Mouse (Mus musculus): ENCODE results near the gene Kank3. TPM values are rescaled to one million over a fixed set of nuclear protein-coding genes. Genes with fewer than 3 reads are reported as not detected.
"Not testable (repeated sequence)": the region's sequence is repeated elsewhere in the genome, so short reads cannot be mapped to it uniquely, and the experiment has no call there.

Kank3 gene
- polyA plus RNA-seq, 1 experiment from 2014 or later, result 13.7 TPM

DNA sequence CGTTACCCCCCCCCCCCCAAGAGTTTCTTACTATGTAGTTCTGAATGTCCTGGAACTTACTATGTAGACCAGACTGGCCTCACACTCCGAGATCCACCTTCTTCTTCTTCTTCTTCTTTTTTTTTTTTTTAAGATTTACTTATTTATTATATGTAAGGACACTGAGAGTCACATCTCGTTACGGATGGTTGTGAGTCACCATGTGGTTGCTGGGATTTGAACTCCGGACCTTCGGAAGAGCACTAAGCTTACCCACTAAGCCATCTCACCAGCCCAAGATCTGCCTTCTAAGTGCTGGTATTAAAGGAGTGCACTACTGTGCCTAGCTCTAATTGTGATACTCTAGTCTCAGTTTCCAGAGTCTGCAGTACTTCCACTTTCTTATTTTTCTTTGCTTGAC, 5.1 kb downstream of the Kank3 start:
- H3K9me3 ChIP-seq (replicated peaks; ENCODE audit: control insufficient read depth, low read length), result no peaks in the 10 kb centered on the region
- no peak overlapping the region for H3K4me3 ChIP-seq (ENCODE audit: low read depth, low read length)
- H3K36me3 ChIP-seq (ENCODE audit: control insufficient read depth, insufficient read depth), result peaks cover 7% of the 10 kb centered on the region
- 69% methylated on average over 6 of the region's 6 CpGs for WGBS (ENCODE audit: insufficient replicate concordance)
- H3K27ac ChIP-seq (ENCODE audit: low read length), result no peak overlapping the region
- ATAC-seq (ENCODE audit: low read depth), result no peak
- H3K27me3 ChIP-seq (ENCODE audit: control insufficient read depth, insufficient read depth, low read depth, low read length), result peaks cover 10% of the 10 kb centered on the region
- H3K4me2 ChIP-seq (ENCODE audit: low read depth, low read length), result no peak overlapping the region
- H3K9ac ChIP-seq (ENCODE audit: low read depth, low read length), result no peak overlapping the region
- peaks cover 29% of the 10 kb centered on the region for H3K4me1 ChIP-seq (ENCODE audit: control insufficient read depth, low read depth, low read length)

- H3K9ac ChIP-seq (ENCODE audit: low read depth, low read length), result peak overlapping the region; percentile 82; the same call in 1 of the 2 replicates
- no peak for ATAC-seq (ENCODE audit: low read depth)
- no peaks in the 10 kb centered on the region for H3K9me3 ChIP-seq (replicated peaks; ENCODE audit: control insufficient read depth, low read length)
- 63% methylated on average over 5 of the region's 5 CpGs for WGBS (ENCODE audit: insufficient replicate concordance)
- peak overlapping the region; percentile 99 for H3K4me2 ChIP-seq (ENCODE audit: low read depth, low read length)
- H3K27me3 ChIP-seq (ENCODE audit: control insufficient read depth, insufficient read depth, low read depth, low read length), result no peaks in the 10 kb centered on the region
- peaks cover 15% of the 10 kb centered on the region for H3K36me3 ChIP-seq (ENCODE audit: control insufficient read depth, insufficient read depth)
- no peak overlapping the region for H3K27ac ChIP-seq (ENCODE audit: low read length)
- H3K4me3 ChIP-seq (ENCODE audit: low read depth, low read length), result peak overlapping the region; percentile 73
- peaks cover 21% of the 10 kb centered on the region for H3K4me1 ChIP-seq (ENCODE audit: control insufficient read depth, low read depth, low read length)
Observed at GRCm38 (mm10) chr17:33816612-33817011, 6.3 kb downstream of the Kank3 start.

GRCm38 (mm10) chr17:33817184-33817968, 7.1 kb downstream of the Kank3 start:
- Histone ChIP-seq H3K27me3 (ENCODE audit: control insufficient read depth, insufficient read depth, low read depth, low read length) (no peaks in the 10 kb centered on the region), H3K9ac (ENCODE audit: low read depth, low read length) (peak overlapping the region; percentile 82), H3K27ac (ENCODE audit: low read length) (peak overlapping the region; percentile 87), H3K36me3 (ENCODE audit: control insufficient read depth, insufficient read depth) (peaks cover 23% of the 10 kb centered on the region), H3K4me3 (ENCODE audit: low read depth, low read length) (peak overlapping the region; percentile 73), H3K4me1 (ENCODE audit: control insufficient read depth, low read depth, low read length) (peaks cover 26% of the 10 kb centered on the region), H3K9me3 (replicated peaks; ENCODE audit: control insufficient read depth, low read length) (no peaks in the 10 kb centered on the region), H3K4me2 (ENCODE audit: low read depth, low read length) (peak overlapping the region; percentile 99)
- WGBS (ENCODE audit: insufficient replicate concordance), result under 1% methylated on average over 83 of the region's 89 CpGs
- ATAC-seq (ENCODE audit: low read depth), result peak; percentile 99

- Histone ChIP-seq H3K27ac (ENCODE audit: low read length) (peak overlapping the region; percentile 80), H3K4me2 (ENCODE audit: low read depth, low read length) (peak overlapping the region; percentile 99), H3K27me3 (ENCODE audit: control insufficient read depth, insufficient read depth, low read depth, low read length) (no peaks in the 10 kb centered on the region), H3K9ac (ENCODE audit: low read depth, low read length) (peak overlapping the region; percentile 78), H3K36me3 (ENCODE audit: control insufficient read depth, insufficient read depth) (peaks cover 28% of the 10 kb centered on the region), H3K4me1 (ENCODE audit: control insufficient read depth, low read depth, low read length) (peaks cover 33% of the 10 kb centered on the region), H3K9me3 (replicated peaks; ENCODE audit: control insufficient read depth, low read length) (no peaks in the 10 kb centered on the region), H3K4me3 (ENCODE audit: low read depth, low read length) (peak overlapping the region; percentile 73)
- 21% methylated on average over 33 of the region's 33 CpGs for WGBS (ENCODE audit: insufficient replicate concordance)
- peak; percentile 7 for ATAC-seq (ENCODE audit: low read depth)
Observed at GRCm38 (mm10) chr17:33817969-33818643, 7.8 kb downstream of the Kank3 start.

GRCm38 (mm10) chr17:33822436-33822959, 12.2 kb downstream of the Kank3 start:
- no peaks in the 10 kb centered on the region for H3K9me3 ChIP-seq (replicated peaks; ENCODE audit: control insufficient read depth, low read length)
- H3K4me2 ChIP-seq (ENCODE audit: low read depth, low read length), result peak overlapping the region; percentile 82; the same call in 1 of the 2 replicates
- ATAC-seq (ENCODE audit: low read depth), result no peak
- peaks cover 28% of the 10 kb centered on the region for H3K36me3 ChIP-seq (ENCODE audit: control insufficient read depth, insufficient read depth)
- no peak overlapping the region for H3K27ac ChIP-seq (ENCODE audit: low read length)
- peaks cover 45% of the 10 kb centered on the region for H3K4me1 ChIP-seq (ENCODE audit: control insufficient read depth, low read depth, low read length)
- no peak overlapping the region; the same call in 1 of the 2 replicates for H3K9ac ChIP-seq (ENCODE audit: low read depth, low read length)
- WGBS (ENCODE audit: insufficient replicate concordance), result 70% methylated on average over 1 of the region's 1 CpGs
- H3K4me3 ChIP-seq (ENCODE audit: low read depth, low read length), result peak overlapping the region; percentile 10; the same call in 1 of the 2 replicates
- H3K27me3 ChIP-seq (ENCODE audit: control insufficient read depth, insufficient read depth, low read depth, low read length), result no peaks in the 10 kb centered on the region

DNA sequence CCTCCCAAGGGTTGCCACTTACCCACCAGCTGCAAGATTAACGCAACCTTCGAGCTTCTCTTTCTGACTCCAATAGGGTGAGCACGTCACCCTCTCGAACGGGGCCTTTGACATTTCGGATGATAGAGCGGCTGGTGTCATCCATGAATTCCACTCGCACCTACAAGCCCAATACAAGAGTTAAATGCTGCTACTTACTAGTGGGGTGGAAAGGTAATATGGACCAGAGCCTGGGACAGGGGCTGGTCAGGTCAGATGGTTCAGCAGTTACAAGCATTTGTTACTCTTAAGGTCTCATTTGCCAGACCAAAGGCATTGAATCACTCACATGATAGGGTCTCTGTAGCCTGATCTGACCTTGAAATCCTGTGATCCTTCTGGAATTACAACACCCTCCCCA, 12.9 kb downstream of the Kank3 start:
- not testable (repeated sequence) for H3K9me3 ChIP-seq (replicated peaks; ENCODE audit: control insufficient read depth, low read length); ATAC-seq (ENCODE audit: low read depth); H3K27me3 ChIP-seq (ENCODE audit: control insufficient read depth, insufficient read depth, low read depth, low read length)
- Histone ChIP-seq H3K27ac (ENCODE audit: low read length) (peak overlapping the region; percentile 50; the same call in 1 of the 2 replicates), H3K4me2 (ENCODE audit: low read depth, low read length) (peak overlapping the region; percentile 82), H3K9ac (ENCODE audit: low read depth, low read length) (peak overlapping the region; percentile 76), H3K36me3 (ENCODE audit: control insufficient read depth, insufficient read depth) (peaks cover 28% of the 10 kb centered on the region), H3K4me1 (ENCODE audit: control insufficient read depth, low read depth, low read length) (peaks cover 43% of the 10 kb centered on the region), H3K4me3 (ENCODE audit: low read depth, low read length) (peak overlapping the region; percentile 87)
- 56% methylated on average over 8 of the region's 8 CpGs for WGBS (ENCODE audit: insufficient replicate concordance)

GRCm38 (mm10) chr17:33824084-33824996, 14.0 kb downstream of the Kank3 start, which contains the start of the genes Rps28 and Ndufa7:
Gene Rps28, minus strand, starts transcription at chr17:33824562.
Gene Ndufa7, plus strand, starts transcription at chr17:33824572.
- H3K4me1 ChIP-seq (ENCODE audit: control insufficient read depth, low read depth, low read length), result peaks cover 36% of the 10 kb centered on the region
- H3K27ac ChIP-seq (ENCODE audit: low read length), result peak within 1 kb of the TSS; percentile 84
- WGBS (ENCODE audit: insufficient replicate concordance), result under 1% methylated on average over 51 of the region's 51 CpGs

GRCm38 (mm10) chr17:33824997-33825330, 14.6 kb downstream of the Kank3 start:
- peaks cover 36% of the 10 kb centered on the region for H3K4me1 ChIP-seq (ENCODE audit: control insufficient read depth, low read depth, low read length)
- peak overlapping the region; percentile 87 for H3K4me3 ChIP-seq (ENCODE audit: low read depth, low read length)
- H3K4me2 ChIP-seq (ENCODE audit: low read depth, low read length), result peak overlapping the region; percentile 84
- H3K9me3 ChIP-seq (replicated peaks; ENCODE audit: control insufficient read depth, low read length); ATAC-seq (ENCODE audit: low read depth); H3K27me3 ChIP-seq (ENCODE audit: control insufficient read depth, insufficient read depth, low read depth, low read length): not testable (repeated sequence)
- peaks cover 27% of the 10 kb centered on the region for H3K36me3 ChIP-seq (ENCODE audit: control insufficient read depth, insufficient read depth)
- peak overlapping the region; percentile 84 for H3K9ac ChIP-seq (ENCODE audit: low read depth, low read length)
- WGBS (ENCODE audit: insufficient replicate concordance), result 3% methylated on average over 6 of the region's 6 CpGs
- H3K27ac ChIP-seq (ENCODE audit: low read length), result peak overlapping the region; percentile 84

More at GRCm38 (mm10) chr17:33824084-33824996, 14.0 kb downstream of the Kank3 start, which contains the start of the genes Rps28 and Ndufa7:
- Histone ChIP-seq H3K27me3 (ENCODE audit: control insufficient read depth, insufficient read depth, low read depth, low read length) (no peaks in the 10 kb centered on the region), H3K9me3 (replicated peaks; ENCODE audit: control insufficient read depth, low read length) (no peaks in the 10 kb centered on the region), H3K36me3 (ENCODE audit: control insufficient read depth, insufficient read depth) (peaks cover 28% of the 10 kb centered on the region), H3K4me3 (ENCODE audit: low read depth, low read length) (peak within 1 kb of the TSS; percentile 87), H3K4me2 (ENCODE audit: low read depth, low read length) (peak within 1 kb of the TSS; percentile 84), H3K9ac (ENCODE audit: low read depth, low read length) (peak within 1 kb of the TSS; percentile 84)
- peak; percentile 91 for ATAC-seq (ENCODE audit: low read depth)

Measured in liver, embryonic 16.5 days (tissue).